Mouse (Mus musculus) bone marrow macrophage, adult 2 months (primary cell): ENCODE data around the gene Tle4.

Experiments
- CTCF ChIP-seq: IDR thresholded peaks from 2 replicates; pipeline ENCODE4 v1.5.1; 2012; ENCODE audit warnings: low read depth, mild to moderate bottlenecking, low read length, moderate library complexity
- POLR2A ChIP-seq: IDR thresholded peaks from 2 replicates; pipeline ENCODE4 v1.6.1; 2012; ENCODE audit warnings: mild to moderate bottlenecking, low read depth, low read length, borderline replicate concordance

GRCm38 (mm10) chr19:14568879-14569278 is 29.0 kb downstream of the Tle4 start:
- TF ChIP-seq CTCF (no peak), POLR2A (no peak)
